Comparison of ENCODE assay signal across 19 mouse cellular contexts in the genomic region with DNA sequence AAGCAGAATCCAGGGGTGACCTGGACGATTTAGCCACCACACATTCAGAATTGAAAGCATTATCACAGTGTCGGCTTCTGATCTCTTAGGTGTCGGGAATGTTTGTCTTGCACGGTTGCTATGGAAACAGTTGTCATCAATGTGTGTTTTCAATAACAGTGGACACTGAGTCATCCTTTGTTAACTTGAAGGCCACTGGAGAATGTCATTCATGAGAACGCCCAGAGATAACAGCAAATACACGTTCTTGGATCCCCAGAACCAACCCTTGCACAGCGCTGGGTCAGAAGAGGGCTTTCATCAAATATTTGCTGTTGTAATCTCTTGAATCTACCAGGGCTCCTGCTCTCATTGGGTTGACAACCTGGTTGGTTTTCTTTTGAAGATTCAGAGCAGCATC. TPM values are rescaled to one million over a fixed set of nuclear protein-coding genes. Genes with fewer than 3 reads are reported as not detected.
A peak's percentile ranks its signal among the peaks of the same experiment; 100 is the strongest.
DNase-seq lines count a peak whose midpoint lies in the region; ATAC-seq and TF ChIP-seq lines count a peak whose summit lies in the region.
"Had no signal": no experiment of that assay in that cellular context is flagged by ENCODE, and none has a peak within 500 bp of the region (broad histone marks: within the 10 kb centered on the region; RNA-seq: fewer than 3 reads in every experiment).

No protein-coding gene starts in this region.

- DNase-seq in adrenal gland, adult 8-10 months, result peak; percentile 11
- no peak for DNase-seq in adrenal gland, postnatal 4 days (ENCODE audit: low spot score in 2 of 2)
- peak; percentile 9 for DNase-seq in hindbrain, postnatal 0 days (ENCODE audit: low spot score)
- no peak for DNase-seq in hindbrain, embryonic 14.5 days (ENCODE audit: low spot score)
- DNase-seq in adrenal gland, postnatal 14 days, result peak; percentile 12
- DNase-seq in mesoderm, embryonic 11.5 days (ENCODE audit: low read depth, low spot score), result peak; percentile 20
- DNase-seq: cerebellum, postnatal 10 days; heart, postnatal 14 days; kidney, postnatal 25 days; layer of hippocampus, adult 9-11 months; lung, embryonic 14.5 days; right cerebral cortex, postnatal 4 days had no signal

- H3K36me3 ChIP-seq in hindbrain, postnatal 0 days (ENCODE audit: insufficient read depth, low read length), result no peaks in the 10 kb centered on the region; the same call in 1 of the 2 replicates
- peaks cover 6% of the 10 kb centered on the region; the same call in 1 of the 2 replicates for H3K36me3 ChIP-seq in hindbrain, embryonic 14.5 days (replicated peaks; ENCODE audit: control insufficient read depth, insufficient read depth)
- H3K36me3 ChIP-seq in forebrain, embryonic 15.5 days, result no peaks in the 10 kb centered on the region
- H3K36me3 ChIP-seq: embryonic facial prominence, embryonic 12.5 days; intestine, embryonic 15.5 days had no signal

- peak; percentile 21; the same call in 1 of the 2 replicates for ATAC-seq in hindbrain, postnatal 0 days
- no peak for ATAC-seq in hindbrain, embryonic 14.5 days (ENCODE audit: low FRiP score)
- ATAC-seq in frontal cortex, adult (ENCODE audit: low TSS enrichment), result no peak
- ATAC-seq in forebrain, embryonic 15.5 days (replicated peaks), result no peak
- ATAC-seq: intestine, embryonic 15.5 days; Patski had no signal

- H3K4me2 ChIP-seq in hindbrain, postnatal 0 days (ENCODE audit: low read depth, low read length), result no peak overlapping the region
- H3K4me2 ChIP-seq in hindbrain, embryonic 14.5 days (replicated peaks), result no peak overlapping the region
- H3K4me2 ChIP-seq in forebrain, embryonic 15.5 days (replicated peaks), result no peak overlapping the region
- H3K4me2 ChIP-seq: embryonic facial prominence, embryonic 12.5 days; intestine, embryonic 15.5 days; lung, embryonic 14.5 days; neural tube, embryonic 13.5 days had no signal

- no peak overlapping the region for H3K4me3 ChIP-seq in hindbrain, postnatal 0 days (ENCODE audit: low read length)
- no peak overlapping the region for H3K4me3 ChIP-seq in hindbrain, embryonic 14.5 days (replicated peaks; ENCODE audit: low read length)
- no peak overlapping the region for H3K4me3 ChIP-seq in forebrain, embryonic 15.5 days
- H3K4me3 ChIP-seq: embryonic facial prominence, embryonic 12.5 days; intestine, embryonic 15.5 days; neural tube, embryonic 13.5 days had no signal

- H3K27me3 ChIP-seq in hindbrain, postnatal 0 days (ENCODE audit: insufficient read depth, low read length), result no peaks in the 10 kb centered on the region
- no peaks in the 10 kb centered on the region for H3K27me3 ChIP-seq in hindbrain, embryonic 14.5 days (ENCODE audit: control insufficient read depth, insufficient read depth, low read length)
- no peaks in the 10 kb centered on the region for H3K27me3 ChIP-seq in forebrain, embryonic 15.5 days
- H3K27me3 ChIP-seq: embryonic facial prominence, embryonic 12.5 days; intestine, embryonic 15.5 days; neural tube, embryonic 13.5 days; Patski had no signal

- H3K27ac ChIP-seq in hindbrain, postnatal 0 days, result no peak overlapping the region
- no peak overlapping the region for H3K27ac ChIP-seq in hindbrain, embryonic 14.5 days
- H3K27ac ChIP-seq in forebrain, embryonic 15.5 days (replicated peaks), result no peak overlapping the region
- H3K27ac ChIP-seq: embryonic facial prominence, embryonic 12.5 days; intestine, embryonic 15.5 days; macrophage; neural tube, embryonic 13.5 days had no signal

- WGBS in hindbrain, postnatal 0 days, result 38% methylated on average over 7 of the region's 7 CpGs
- 40% methylated on average over 7 of the region's 7 CpGs for WGBS in hindbrain, embryonic 14.5 days
- WGBS in forebrain, embryonic 15.5 days, result 74% methylated on average over 7 of the region's 7 CpGs

- H3K4me1 ChIP-seq in hindbrain, postnatal 0 days (ENCODE audit: insufficient read depth, low read length), result no peaks in the 10 kb centered on the region
- no peaks in the 10 kb centered on the region for H3K4me1 ChIP-seq in hindbrain, embryonic 14.5 days (replicated peaks; ENCODE audit: control insufficient read depth, insufficient read depth, low read length)
- H3K4me1 ChIP-seq in forebrain, embryonic 15.5 days, result no peaks in the 10 kb centered on the region
- H3K4me1 ChIP-seq: embryonic facial prominence, embryonic 12.5 days; intestine, embryonic 15.5 days; neural tube, embryonic 13.5 days had no signal

- H3K9me3 ChIP-seq in hindbrain, postnatal 0 days (ENCODE audit: low read length), result no peaks in the 10 kb centered on the region
- no peaks in the 10 kb centered on the region for H3K9me3 ChIP-seq in hindbrain, embryonic 14.5 days (ENCODE audit: control insufficient read depth, low read length)
- no peaks in the 10 kb centered on the region for H3K9me3 ChIP-seq in forebrain, embryonic 15.5 days
- H3K9me3 ChIP-seq: embryonic facial prominence, embryonic 12.5 days; intestine, embryonic 15.5 days; neural tube, embryonic 13.5 days had no signal

- no peak for TF ChIP-seq CTCF in hindbrain, postnatal 0 days (IDR thresholded peaks at IDR 0.05; ENCODE audit: low read depth)

- H3K9ac ChIP-seq in hindbrain, postnatal 0 days (replicated peaks; ENCODE audit: low read length), result no peak overlapping the region
- H3K9ac ChIP-seq in hindbrain, embryonic 14.5 days, result no peak overlapping the region
- H3K9ac ChIP-seq in forebrain, embryonic 15.5 days (replicated peaks), result no peak overlapping the region
- H3K9ac ChIP-seq: embryonic facial prominence, embryonic 12.5 days; intestine, embryonic 15.5 days; lung, embryonic 14.5 days; neural tube, embryonic 13.5 days had no signal

RNA-seq across cellular contexts. Expression of a gene that starts 43.9 kb away (rescaled TPM):
- 10 to 100 TPM; 56.8 to 59.1 (median 57.7) TPM for total RNA-seq in adrenal gland, adult 8-10 months (2022)
- 10 to 100 TPM; 50.6 to 54.3 TPM for total RNA-seq in adrenal gland, postnatal 4 days (2021)
- total RNA-seq in hindbrain, postnatal 0 days (2014; rRNA removed), result 15.7 and 15.8 TPM in 2 replicates
- polyA plus RNA-seq in hindbrain, postnatal 0 days (2015; fragmentation: Nextera tagmentation; extraction: Ambion mirVana), result 9.8 TPM in 2 replicates
- 10.9 and 13.2 TPM in 2 replicates for polyA plus RNA-seq in hindbrain, embryonic 14.5 days (2014; fragmentation: Nextera tagmentation; extraction: Ambion mirVana)
- 52.5 and 58.7 TPM in 2 replicates for total RNA-seq in adrenal gland, postnatal 14 days (2021)
- polyA plus RNA-seq in forebrain, embryonic 15.5 days (2015; fragmentation: Nextera tagmentation; extraction: Ambion mirVana), result 14.6 and 16.6 TPM in 2 replicates

Comparison
In these comparisons a context has a peak if more than half of its experiments do, and no peak if none do; other contexts are left out.
1. DNase-seq: peak in adrenal gland, adult 8-10 months (single experiment), hindbrain, postnatal 0 days (single experiment), adrenal gland, postnatal 14 days (single experiment) and mesoderm, embryonic 11.5 days (single experiment); none in adrenal gland, postnatal 4 days (0 of 2) and hindbrain, embryonic 14.5 days (single experiment).